Mouse (Mus musculus): ENCODE data around the gene Dpp4.

Dpp4 gene

DNA sequence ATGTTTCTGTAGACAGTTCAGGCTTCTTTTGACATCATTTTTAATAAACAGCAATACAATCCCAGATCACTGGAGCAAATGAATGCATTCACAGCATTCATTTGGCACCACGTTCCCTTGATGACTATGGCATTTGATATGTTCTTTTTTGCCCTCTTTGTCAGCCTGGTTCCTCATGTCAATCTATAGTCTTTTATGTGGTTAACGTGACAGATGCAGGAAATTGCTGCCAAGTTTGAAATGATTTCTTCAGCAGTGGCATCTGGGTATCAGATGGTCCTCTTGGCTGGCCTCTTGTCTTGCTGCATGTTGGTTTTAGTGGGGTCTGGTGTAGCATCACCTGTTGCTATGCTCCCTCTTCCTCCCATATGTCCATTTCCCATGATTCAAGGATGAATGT is 118.2 kb downstream of the Dpp4 start:
- DNase-seq (ENCODE audit: low spot score in 2 of 2), result no peak

DNA sequence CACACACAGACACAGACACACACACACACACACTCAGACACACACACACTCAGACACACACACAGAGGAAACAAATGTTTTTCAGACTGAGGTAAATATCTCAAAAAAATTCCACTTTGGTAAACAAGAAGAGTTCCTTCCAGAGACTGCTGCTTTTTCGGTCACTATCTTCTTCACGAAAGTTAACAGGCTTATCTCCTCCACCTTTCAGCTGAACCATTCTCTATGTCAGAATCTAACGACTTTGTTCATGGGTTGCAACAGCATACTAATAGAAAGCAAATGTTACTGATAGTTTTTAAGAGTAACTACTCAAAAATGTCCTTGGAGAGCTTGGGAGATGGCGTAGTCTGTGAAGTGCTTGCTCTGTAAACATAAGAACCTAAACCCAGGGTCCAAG is 124.5 kb downstream of the Dpp4 start:
- no peak for DNase-seq (ENCODE audit: low spot score in 2 of 2)

DNA sequence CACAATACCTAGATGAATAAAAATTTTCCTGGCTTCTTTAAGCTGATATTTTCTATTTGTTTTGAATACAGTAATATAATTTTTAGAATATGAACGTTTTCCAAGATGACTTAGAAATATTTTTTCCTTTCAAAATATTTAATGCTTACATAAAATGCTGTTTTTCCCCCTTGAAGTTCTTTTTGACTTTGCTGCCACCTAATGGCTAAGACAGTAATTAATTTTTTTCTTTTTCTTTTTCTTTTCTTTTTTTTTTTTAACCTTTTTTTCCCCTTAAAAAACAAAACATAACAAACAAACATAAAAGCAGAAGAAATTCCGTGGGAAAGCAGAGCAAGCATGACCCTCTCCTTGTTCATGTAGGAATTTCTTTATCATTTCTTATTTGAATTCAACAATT is 126.2 kb downstream of the Dpp4 start:
- no peak for DNase-seq (ENCODE audit: low spot score in 2 of 2)

DNA sequence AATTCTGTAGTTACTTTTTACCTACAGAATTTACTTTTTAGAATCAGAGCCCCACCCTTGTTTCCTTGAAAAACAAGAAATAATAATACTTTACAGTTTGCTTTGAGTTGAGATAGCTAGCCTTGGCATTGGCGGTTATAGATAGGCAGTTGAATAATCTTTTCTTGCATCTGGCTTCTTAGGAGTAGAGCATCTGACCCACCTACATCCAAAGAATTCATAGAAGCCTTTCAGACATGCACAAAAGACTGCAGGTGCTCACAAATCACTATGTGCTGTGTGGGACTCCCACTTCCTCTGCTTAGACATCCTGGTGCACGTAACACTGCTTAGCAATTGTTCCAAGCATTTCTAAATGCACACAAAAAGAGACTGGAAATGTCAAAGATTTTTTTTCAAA is 127.0 kb downstream of the Dpp4 start:
- no peak for DNase-seq (ENCODE audit: low spot score in 2 of 2)

Data from urinary bladder, postnatal 36 days (tissue).